Mouse (Mus musculus) E14TG2a.4 (cell line): ENCODE measurements around the gene Gm10553.
"Not testable (repeated sequence)": the region's sequence is repeated elsewhere in the genome, so short reads cannot be mapped to it uniquely, and the experiment has no call there.

Source experiments
- H3K27me3 ChIP-seq: 2 replicates; pipeline ENCODE4 v1.6.1; 2014; ENCODE audit warnings: low read length, control low read depth; ENCODE audit not compliant: insufficient read depth
- H3K36me3 ChIP-seq: 2 replicates; pipeline ENCODE4 v1.6.1; 2014; ENCODE audit warnings: low read length, control low read depth; ENCODE audit not compliant: insufficient read depth
- H3K4me1 ChIP-seq: replicated peaks from 2 replicates; pipeline ENCODE4 v1.6.1; 2014; ENCODE audit warnings: low read depth, low read length, control low read depth
- H3K4me3 ChIP-seq: replicated peaks from 2 replicates; pipeline ENCODE4 v1.5.1; 2014; ENCODE audit warnings: mild to moderate bottlenecking, low read length
- H3K9me3 ChIP-seq: 2 replicates; pipeline ENCODE4 v1.6.1; 2014; ENCODE audit warnings: low read length, control low read depth

The Gm10553 gene

DNA sequence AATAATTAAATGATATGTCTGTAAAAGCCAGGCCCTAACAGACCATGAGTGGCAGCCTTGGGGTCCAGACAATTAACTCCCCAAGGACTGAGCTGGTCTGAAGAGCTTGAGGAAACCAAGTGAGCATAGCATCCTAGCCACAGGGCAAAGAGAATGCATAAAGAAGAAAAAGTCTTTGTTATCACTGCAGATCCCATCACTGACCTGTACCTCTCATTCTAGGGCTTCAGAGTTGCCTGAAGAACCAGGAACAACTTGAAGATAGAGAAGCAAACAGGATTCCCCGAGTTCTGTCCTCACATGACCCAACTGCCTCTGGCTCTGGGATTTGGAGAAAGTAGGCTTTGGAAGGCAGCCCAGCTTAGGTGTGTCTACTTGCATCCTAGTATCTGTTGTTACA lies at the start of gene Gm10553:
Gm10553 (plus strand) TSS at position 301 of the 400 bp plus-strand sequence.
- H3K36me3 ChIP-seq, H3K9me3 ChIP-seq, H3K27me3 ChIP-seq, H3K4me1 ChIP-seq, H3K4me3 ChIP-seq: not testable (repeated sequence)

DNA sequence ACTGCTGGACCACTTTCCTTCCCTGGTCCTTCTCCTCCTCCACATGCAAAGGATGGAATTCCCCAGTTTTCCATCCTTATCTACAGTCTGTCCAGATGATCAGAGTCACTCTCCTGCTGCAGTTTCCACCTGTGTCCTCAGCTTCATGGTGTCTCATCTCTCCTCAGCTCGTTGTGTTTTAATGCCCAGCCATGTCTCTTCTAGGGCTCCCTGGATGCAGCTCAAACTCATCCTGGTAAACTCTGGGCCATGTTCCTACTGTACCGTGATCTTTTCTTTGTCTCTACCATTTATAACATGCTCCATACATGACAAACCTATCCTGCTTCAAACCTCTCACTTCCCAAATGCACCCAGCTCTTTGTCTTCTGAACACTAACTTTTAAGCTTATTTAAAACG lies 28.3 kb upstream of the Gm10553 start:
- not testable (repeated sequence) for H3K36me3 ChIP-seq, H3K9me3 ChIP-seq, H3K27me3 ChIP-seq, H3K4me3 ChIP-seq, H3K4me1 ChIP-seq

DNA sequence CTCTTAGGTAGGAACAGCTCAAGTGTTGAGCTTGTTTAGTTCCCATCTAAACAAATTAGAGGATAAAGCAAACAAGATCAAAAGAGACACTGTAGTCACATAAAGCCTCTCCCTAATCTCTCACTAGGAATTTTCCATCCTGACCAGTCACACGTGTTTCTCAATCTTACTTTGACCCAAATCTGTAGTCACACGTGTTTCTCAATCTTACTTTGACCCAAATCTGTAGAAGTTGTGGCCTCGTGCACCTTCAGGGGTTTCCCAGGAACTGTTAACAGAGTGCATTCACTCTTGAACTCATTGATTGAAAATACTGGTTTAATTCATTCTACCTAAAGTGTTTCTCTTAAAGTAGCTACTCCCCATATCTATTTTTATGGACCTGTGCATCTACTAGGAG lies 26.9 kb upstream of the Gm10553 start:
- H3K36me3 ChIP-seq, H3K4me1 ChIP-seq, H3K9me3 ChIP-seq, H3K4me3 ChIP-seq, H3K27me3 ChIP-seq: not testable (repeated sequence)

DNA sequence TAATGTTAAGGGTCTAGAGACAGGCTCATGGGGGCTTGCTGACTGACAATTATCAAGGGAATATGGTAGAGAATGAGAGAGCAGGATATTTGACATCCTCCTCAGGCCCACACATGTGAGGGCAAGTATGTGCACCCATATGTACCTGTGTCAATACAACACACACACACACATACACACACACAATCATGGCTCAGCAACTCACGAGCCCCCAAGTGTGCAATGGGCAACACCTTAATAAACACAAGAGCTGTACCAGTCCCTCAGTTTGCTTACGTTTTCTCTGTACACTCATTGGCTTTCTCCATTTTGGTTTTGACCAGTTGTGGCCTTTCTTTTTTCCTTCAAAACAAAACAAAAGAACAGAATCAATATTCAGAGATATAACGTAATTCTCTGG lies 15.2 kb upstream of the Gm10553 start:
- not testable (repeated sequence) for H3K4me3 ChIP-seq, H3K27me3 ChIP-seq, H3K36me3 ChIP-seq, H3K9me3 ChIP-seq, H3K4me1 ChIP-seq

DNA sequence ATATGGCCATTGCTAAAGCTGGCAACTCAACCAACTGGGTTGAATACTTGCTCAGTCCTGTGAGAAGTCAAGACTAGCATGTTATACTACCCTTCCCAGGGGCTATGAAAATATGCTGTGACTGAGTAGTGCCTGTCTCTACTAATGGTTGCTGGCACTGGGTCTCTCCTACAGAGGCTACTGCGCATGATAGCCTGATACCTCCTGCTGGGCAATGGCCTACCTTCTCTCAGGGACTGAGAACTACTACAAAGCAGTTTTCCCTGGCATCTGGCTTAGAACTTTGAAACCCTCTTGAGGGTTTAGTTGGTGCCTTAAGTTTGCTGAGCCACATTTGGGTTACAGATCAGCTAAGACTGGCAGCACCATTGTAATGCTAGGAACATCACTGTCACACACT lies 13.8 kb upstream of the Gm10553 start:
- not testable (repeated sequence) for H3K9me3 ChIP-seq, H3K4me1 ChIP-seq, H3K36me3 ChIP-seq, H3K27me3 ChIP-seq, H3K4me3 ChIP-seq

DNA sequence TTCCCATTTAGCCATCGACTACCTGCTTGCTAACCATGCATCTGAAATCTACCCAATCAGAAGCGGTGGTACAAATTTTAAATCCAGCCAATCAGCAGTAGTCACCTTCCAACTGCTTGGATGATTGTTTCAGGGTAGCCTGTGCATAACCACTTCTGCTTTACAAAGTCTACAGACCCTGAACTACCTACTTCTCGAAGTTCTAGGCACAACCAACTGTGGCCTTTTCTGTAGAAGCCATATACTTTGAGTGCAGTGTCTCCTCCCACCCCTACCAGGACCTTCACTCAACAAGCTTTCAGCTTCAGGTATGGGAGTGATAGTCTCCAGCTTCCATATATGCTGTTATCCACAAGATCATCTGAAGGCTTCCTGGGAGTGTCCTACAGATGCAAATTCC lies 7.8 kb upstream of the Gm10553 start:
- H3K36me3 ChIP-seq, H3K9me3 ChIP-seq, H3K4me1 ChIP-seq, H3K27me3 ChIP-seq, H3K4me3 ChIP-seq: not testable (repeated sequence)

DNA sequence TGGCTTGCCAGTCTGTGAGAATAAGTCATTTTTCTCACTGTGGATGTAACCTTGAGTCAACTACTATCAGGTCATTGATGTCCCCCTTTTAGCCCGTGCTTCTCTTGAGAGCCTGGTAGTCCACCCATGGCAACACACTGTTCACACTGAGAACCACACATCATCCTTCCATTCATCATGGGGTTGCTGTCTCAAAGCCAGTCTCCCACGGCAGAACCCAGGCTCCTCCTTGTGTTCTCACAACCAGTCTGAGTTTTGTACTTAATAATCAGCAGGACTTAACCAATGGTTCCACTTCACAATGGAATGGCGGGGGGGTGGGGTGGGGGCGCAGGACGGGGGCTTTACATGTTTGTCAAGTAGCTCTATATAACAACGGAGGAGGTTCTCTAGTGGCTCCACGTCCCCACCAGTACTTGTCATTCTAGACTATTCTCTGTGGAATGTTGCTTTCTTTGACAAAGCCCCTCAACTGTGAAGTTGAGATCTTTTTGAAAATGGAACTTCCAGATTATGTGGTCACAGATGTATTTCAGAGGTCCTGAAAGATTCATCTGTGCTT lies 6.9 kb upstream of the Gm10553 start:
- not testable (repeated sequence) for H3K27me3 ChIP-seq, H3K4me1 ChIP-seq, H3K4me3 ChIP-seq, H3K9me3 ChIP-seq, H3K36me3 ChIP-seq

DNA sequence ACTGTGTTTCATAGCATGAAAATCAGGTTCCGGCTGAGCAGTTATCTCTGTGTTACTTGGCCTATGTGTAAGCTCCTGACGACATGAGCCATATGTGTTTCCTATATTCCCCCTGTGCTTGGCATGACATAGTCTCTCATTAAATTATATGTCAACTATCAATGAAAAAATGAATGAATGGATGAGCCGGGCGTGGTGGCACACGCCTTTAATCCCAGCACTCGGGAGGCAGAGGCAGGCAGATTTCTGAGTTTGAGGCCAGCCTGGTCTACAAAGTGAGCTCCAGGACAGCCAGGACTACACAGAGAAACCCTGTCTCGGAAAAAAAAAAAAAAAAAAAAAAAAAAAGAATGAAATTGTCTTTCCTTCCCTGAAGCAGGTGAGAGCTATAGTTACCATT lies 883 bp upstream of the Gm10553 start:
- not testable (repeated sequence) for H3K9me3 ChIP-seq, H3K4me3 ChIP-seq, H3K36me3 ChIP-seq, H3K4me1 ChIP-seq, H3K27me3 ChIP-seq

DNA sequence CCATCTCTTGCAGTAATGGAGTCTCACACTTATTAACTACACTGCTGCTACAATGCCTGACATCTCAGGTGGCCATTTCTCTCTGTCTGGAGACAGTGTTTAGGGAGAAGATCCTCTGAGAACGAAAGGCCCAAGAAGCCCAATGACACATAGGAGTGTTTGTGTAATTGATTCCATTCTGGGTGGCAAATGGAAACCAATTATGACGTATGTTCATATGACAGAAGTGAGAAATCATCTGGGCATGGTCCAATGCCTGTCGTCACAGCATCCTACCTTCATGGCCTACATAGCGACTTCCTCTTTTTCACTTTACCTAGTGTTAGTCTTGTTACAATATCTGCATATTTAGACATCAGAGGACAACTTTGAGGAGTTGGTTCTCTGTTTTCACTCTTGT lies 1.8 kb downstream of the Gm10553 start:
- not testable (repeated sequence) for H3K27me3 ChIP-seq

DNA sequence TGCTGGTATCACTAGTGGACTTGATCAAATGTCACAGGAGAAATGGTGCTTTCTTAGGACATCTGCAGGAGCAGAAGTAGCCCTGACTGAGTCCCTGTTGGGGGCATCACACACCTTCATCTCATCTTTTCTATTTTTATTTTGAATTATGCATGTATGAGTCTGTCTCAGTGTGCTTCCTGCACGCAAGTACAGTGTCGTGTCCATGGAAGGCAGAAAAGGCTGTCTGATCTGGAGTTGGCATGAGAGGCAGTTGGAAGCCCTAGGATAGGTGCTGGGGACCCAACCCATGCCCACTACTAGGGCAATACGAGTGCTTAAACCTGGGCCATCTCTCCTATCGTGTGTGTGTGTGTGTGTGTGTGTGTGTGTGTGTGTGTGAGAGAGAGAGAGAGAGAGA lies 5.4 kb downstream of the Gm10553 start:
- H3K4me3 ChIP-seq, H3K4me1 ChIP-seq, H3K9me3 ChIP-seq, H3K36me3 ChIP-seq, H3K27me3 ChIP-seq: not testable (repeated sequence)

More for the DNA sequence above, 1.8 kb downstream of the Gm10553 start:
- H3K9me3 ChIP-seq, H3K4me1 ChIP-seq, H3K4me3 ChIP-seq, H3K36me3 ChIP-seq: not testable (repeated sequence)

DNA sequence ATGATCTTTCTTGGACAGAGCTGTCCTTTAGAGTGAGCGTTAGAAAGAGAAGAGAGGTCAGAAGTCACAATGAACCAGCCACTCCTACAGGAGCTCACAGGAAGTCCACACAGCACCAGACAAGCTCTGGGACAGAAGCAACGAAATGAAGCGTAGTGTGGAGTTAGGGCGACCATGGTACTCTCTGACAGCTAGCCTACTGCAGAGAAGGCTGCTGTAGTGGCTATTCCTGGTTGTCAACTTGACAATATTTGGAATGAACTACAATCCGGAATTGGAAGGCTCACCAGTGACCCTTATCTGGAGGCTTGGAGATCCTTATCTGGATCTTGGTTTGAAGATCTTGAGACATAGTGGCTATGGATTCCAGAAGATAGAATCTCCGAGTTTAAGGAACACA lies 6.0 kb downstream of the Gm10553 start:
- H3K4me1 ChIP-seq, H3K27me3 ChIP-seq, H3K9me3 ChIP-seq, H3K4me3 ChIP-seq, H3K36me3 ChIP-seq: not testable (repeated sequence)

DNA sequence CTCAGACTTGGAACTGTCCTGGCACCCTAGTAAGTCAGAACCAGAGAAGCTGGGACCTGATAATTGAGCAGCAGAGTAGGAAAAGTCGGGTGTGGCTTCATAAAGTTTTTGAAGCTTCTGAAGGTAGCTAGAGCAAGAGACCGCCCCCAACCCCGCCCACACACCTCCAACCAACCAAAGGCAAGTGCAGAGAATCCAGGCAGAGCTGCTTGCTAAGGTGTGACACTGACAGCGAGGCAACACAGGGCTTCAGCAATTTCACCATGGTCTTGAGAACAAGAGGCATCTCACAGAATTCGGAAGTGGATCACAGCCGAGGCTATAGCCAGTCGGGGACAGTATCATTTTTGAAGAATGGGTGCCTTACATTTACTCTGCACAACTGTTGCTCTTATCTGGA lies 9.8 kb downstream of the Gm10553 start, which contains the start of gene A530032D15Rik:
A530032D15Rik (minus strand) TSS at position 101 of the 400 bp plus-strand sequence.
- H3K9me3 ChIP-seq, H3K4me1 ChIP-seq, H3K36me3 ChIP-seq, H3K4me3 ChIP-seq, H3K27me3 ChIP-seq: not testable (repeated sequence)

DNA sequence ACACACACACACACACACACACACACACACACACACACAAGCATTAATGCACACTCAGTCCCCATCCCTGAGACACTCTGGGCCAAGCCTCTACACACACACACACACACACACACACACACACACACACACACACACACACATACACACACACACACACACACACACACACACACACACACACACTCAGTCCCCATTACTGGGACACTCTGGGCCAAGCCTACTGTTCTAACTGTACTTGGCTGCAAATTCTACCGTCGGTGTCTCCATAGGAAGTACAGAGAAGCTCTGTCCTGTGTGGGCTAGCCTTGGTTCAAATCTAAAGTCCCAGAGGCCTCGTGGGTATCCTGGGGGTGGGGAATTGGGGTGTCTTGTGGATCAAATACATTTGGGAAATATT lies 10.9 kb downstream of the Gm10553 start:
- not testable (repeated sequence) for H3K36me3 ChIP-seq, H3K4me1 ChIP-seq, H3K27me3 ChIP-seq, H3K4me3 ChIP-seq, H3K9me3 ChIP-seq

DNA sequence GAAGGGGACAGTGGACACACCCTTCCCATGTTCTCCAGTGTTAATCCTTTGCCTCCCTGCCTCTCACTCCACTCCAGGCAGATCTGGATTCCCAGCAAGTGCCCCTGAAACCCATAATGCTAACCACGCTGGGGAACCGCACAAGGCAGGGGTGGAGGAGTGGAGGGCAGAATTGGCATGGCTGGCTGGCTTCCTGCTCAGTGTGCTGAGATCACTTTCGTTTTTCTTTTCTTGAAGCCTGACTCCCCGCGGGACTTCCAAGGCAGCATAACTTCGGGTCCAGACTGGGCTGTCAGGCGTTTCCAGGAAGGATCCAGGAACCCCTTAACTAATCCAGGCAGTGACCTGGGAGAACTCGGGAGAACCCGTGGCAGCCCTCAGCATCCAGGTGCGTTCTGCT lies 11.6 kb downstream of the Gm10553 start:
- H3K4me1 ChIP-seq, H3K36me3 ChIP-seq, H3K9me3 ChIP-seq, H3K27me3 ChIP-seq, H3K4me3 ChIP-seq: not testable (repeated sequence)

DNA sequence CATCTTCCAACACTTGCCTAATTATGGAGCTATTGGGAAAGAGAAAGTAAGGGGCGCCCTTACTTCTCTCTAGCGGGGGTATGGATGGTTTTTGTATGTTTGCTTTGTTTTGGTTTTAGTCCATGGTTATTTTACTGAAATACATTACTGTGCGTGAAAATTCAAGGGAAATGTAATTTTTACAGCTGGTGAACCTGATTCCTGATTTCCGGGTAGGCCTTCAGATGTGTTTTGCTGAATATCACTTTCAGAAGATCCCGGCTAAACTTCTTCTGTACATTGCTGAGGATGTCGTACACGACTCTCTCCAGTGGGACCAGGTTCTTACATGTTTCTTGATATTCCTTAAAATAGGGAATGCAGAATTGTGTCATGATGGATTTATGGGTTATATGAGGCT lies 12.3 kb downstream of the Gm10553 start:
- H3K9me3 ChIP-seq, H3K4me1 ChIP-seq, H3K27me3 ChIP-seq, H3K4me3 ChIP-seq, H3K36me3 ChIP-seq: not testable (repeated sequence)
